Mouse (Mus musculus) cortical plate, adult 2 months (tissue): Measurements from ENCODE around the gene Ddx19b.
"Not testable (repeated sequence)": the region's sequence is repeated elsewhere in the genome, so short reads cannot be mapped to it uniquely, and the experiment has no call there.

ENCODE experiments used
- CTCF ChIP-seq: fragments of 200-500 bp; IDR thresholded peaks from 2 replicates; pipeline ENCODE4 v1.5.1; 2011; ENCODE audit warnings: mild to moderate bottlenecking, control low read depth, low read length; ENCODE audit not compliant: insufficient read depth; ENCODE audit errors: extremely low read depth
- POLR2A ChIP-seq: fragments of 200-500 bp; IDR thresholded peaks from 2 replicates; pipeline ENCODE4 v1.6.1; 2011; ENCODE audit warnings: mild to moderate bottlenecking, low read length, control low read depth; ENCODE audit not compliant: insufficient read depth; ENCODE audit errors: extremely low read depth

GRCm38 (mm10) chr8:110976532-110976931 is 55.0 kb downstream of the Ddx19b start:
- TF ChIP-seq CTCF, POLR2A: not testable (repeated sequence)
